Mouse (Mus musculus) lung, adult 2 months (tissue): Measurements from ENCODE around the gene Tspan3.

ENCODE experiments used
- CTCF ChIP-seq: fragments of 200-500 bp; IDR thresholded peaks from 2 replicates; pipeline ENCODE4 v1.5.1; 2011; ENCODE audit warnings: mild to moderate bottlenecking, low read length, control low read depth; ENCODE audit not compliant: insufficient read depth
- POLR2A ChIP-seq: fragments of 200-500 bp; IDR thresholded peaks from 2 replicates; pipeline ENCODE4 v1.6.1; 2011; ENCODE audit warnings: low read depth, mild to moderate bottlenecking, control low read depth, low read length, borderline replicate concordance; ENCODE audit errors: extremely low read depth

GRCm38 (mm10) chr9:56104921-56105320 is 60.4 kb downstream of the Tspan3 start:
- TF ChIP-seq POLR2A (no peak), CTCF (no peak)
